Mouse (Mus musculus) limb, embryonic 13.5 days (tissue): ENCODE data around the gene Olfr520. TPM values are rescaled to one million over a fixed set of nuclear protein-coding genes. Genes with fewer than 3 reads are reported as not detected.
"Not testable (repeated sequence)": the region's sequence is repeated elsewhere in the genome, so short reads cannot be mapped to it uniquely, and the experiment has no call there.

ENCODE experiments used
- ATAC-seq: fragments of 200-750 bp; cut with Nextera tagmentation; 2 replicates; pipeline ENCODE4 v1.8.0; 2017; ENCODE audit warnings: low read depth, moderate number of reproducible peaks, moderate TSS enrichment; ENCODE audit not compliant: low FRiP score
- H3K27ac ChIP-seq: fragments of 300-500 bp; sonication (generic); 2 replicates; pipeline ENCODE4 v1.5.1; 2015; ENCODE audit warnings: inconsistent platforms, mild to moderate bottlenecking, moderate library complexity
- H3K27me3 ChIP-seq: fragments of 300-500 bp; sonication (generic); 2 replicates; pipeline ENCODE4 v1.6.1; 2015; ENCODE audit warnings: mild to moderate bottlenecking, inconsistent platforms
- H3K36me3 ChIP-seq: fragments of 300-500 bp; sonication (generic); 2 replicates; pipeline ENCODE4 v1.6.1; 2015; ENCODE audit warnings: inconsistent platforms, mild to moderate bottlenecking, moderate library complexity
- H3K4me1 ChIP-seq: fragments of 300-500 bp; sonication (generic); 2 replicates; pipeline ENCODE4 v1.6.1; 2015; ENCODE audit warnings: inconsistent platforms
- H3K4me2 ChIP-seq: fragments of 300-500 bp; sonication (generic); replicated peaks from 2 replicates; pipeline ENCODE4 v1.6.1; 2015; ENCODE audit warnings: inconsistent platforms, mild to moderate bottlenecking, moderate library complexity
- H3K4me3 ChIP-seq: fragments of 300-500 bp; sonication (generic); 2 replicates; pipeline ENCODE4 v1.5.1; 2015; ENCODE audit warnings: moderate library complexity, mild to moderate bottlenecking, inconsistent platforms
- H3K9ac ChIP-seq: fragments of 300-500 bp; sonication (generic); 2 replicates; pipeline ENCODE4 v1.6.1; 2015; ENCODE audit warnings: mild to moderate bottlenecking, inconsistent platforms
- H3K9me3 ChIP-seq: fragments of 300-500 bp; sonication (generic); 2 replicates; pipeline ENCODE4 v1.6.1; 2016; ENCODE audit warnings: inconsistent platforms
- WGBS: fragments of 180-500 bp; shearing (Covaris S2); methylation state at CpG from one replicate; pipeline ENCODE4 v1.1.7; 2015; 5-methylcytosine and 5-hydroxymethylcytosine counted together
- polyA plus RNA-seq: library from polyadenylated mRNA; unstranded; fragments of >200 nt; fragmentation: Nextera tagmentation; extraction: Ambion mirVana; gene quantifications from 2 replicates; pipeline ENCODE4 v1.2.1, GENCODE M21; 2015

Gene Olfr520
- polyA plus RNA-seq, 1 experiment from 2014 or later, result not detected

GRCm38 (mm10) chr7:99716536-99716935, 13.5 kb upstream of the Olfr520 start:
- no peak for ATAC-seq
- Histone ChIP-seq H3K4me3 (no peak overlapping the region), H3K9me3 (no peaks in the 10 kb centered on the region), H3K27ac (no peak overlapping the region), H3K9ac (no peak overlapping the region), H3K4me1 (no peaks in the 10 kb centered on the region), H3K36me3 (no peaks in the 10 kb centered on the region), H3K27me3 (peaks cover 4% of the 10 kb centered on the region; the same call in 1 of the 2 replicates), H3K4me2 (no peak overlapping the region)
- WGBS, result 73% methylated on average over 2 of the region's 2 CpGs

- WGBS, result 92% methylated on average over 2 of the region's 2 CpGs
- Histone ChIP-seq H3K4me2 (no peak overlapping the region), H3K27me3 (no peaks in the 10 kb centered on the region), H3K9me3 (no peaks in the 10 kb centered on the region), H3K27ac (no peak overlapping the region), H3K4me1 (no peaks in the 10 kb centered on the region), H3K36me3 (no peaks in the 10 kb centered on the region), H3K9ac (no peak overlapping the region), H3K4me3 (no peak overlapping the region)
- no peak for ATAC-seq
Measured at GRCm38 (mm10) chr7:99734612-99735011, 4.5 kb downstream of the Olfr520 start.

DNA sequence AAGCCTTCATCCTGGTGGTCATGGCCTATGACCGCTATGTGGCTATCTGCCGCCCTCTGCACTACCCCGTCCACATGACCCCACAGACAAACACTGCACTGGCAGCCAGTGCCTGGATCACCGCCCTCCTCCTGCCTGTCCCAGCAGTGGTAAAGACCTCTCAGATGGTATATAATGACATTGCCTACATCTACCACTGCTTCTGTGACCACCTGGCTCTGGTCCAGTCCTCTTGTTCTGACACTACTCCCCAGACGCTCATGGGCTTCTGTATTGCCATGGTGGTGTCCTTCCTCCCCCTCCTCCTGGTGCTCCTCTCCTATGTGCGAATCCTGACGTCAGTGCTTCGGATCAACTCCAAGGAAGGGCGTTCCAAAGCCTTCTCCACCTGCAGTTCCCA, 5.4 kb downstream of the Olfr520 start:
- H3K4me3 ChIP-seq, H3K27me3 ChIP-seq, H3K27ac ChIP-seq, H3K9ac ChIP-seq, H3K4me2 ChIP-seq, H3K4me1 ChIP-seq, H3K36me3 ChIP-seq, ATAC-seq, H3K9me3 ChIP-seq: not testable (repeated sequence)
- WGBS, result 93% methylated on average over 9 of the region's 9 CpGs

DNA sequence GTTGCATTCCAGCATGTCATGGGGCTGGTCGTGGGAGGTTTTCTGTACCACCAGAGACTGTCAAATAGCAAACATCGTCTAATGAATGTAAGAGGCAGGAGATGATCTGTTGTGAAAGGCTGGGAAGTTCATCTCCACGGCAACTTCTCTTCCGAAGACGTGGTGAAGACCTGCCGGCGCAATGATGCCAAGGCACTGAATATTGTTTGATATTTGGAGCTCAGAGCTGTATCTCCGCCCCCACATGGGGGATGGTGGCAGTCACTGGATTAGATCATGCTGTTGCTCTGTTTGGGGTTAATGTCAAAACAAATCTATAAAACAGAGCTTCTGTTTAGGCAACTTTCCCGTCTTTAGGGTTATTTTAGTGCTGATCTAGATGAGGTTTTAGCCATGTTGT, 9.2 kb downstream of the Olfr520 start:
- no peak overlapping the region for H3K4me3 ChIP-seq
- no peaks in the 10 kb centered on the region; the same call in 1 of the 2 replicates for H3K27me3 ChIP-seq
- no peak overlapping the region for H3K9ac ChIP-seq
- H3K4me1 ChIP-seq, result no peaks in the 10 kb centered on the region
- no peaks in the 10 kb centered on the region for H3K9me3 ChIP-seq
- no peaks in the 10 kb centered on the region for H3K36me3 ChIP-seq
- no peak for ATAC-seq
- H3K4me2 ChIP-seq, result no peak overlapping the region
- 69% methylated on average over 9 of the region's 9 CpGs for WGBS
- H3K27ac ChIP-seq, result no peak overlapping the region

- Histone ChIP-seq H3K9me3 (peaks cover 20% of the 10 kb centered on the region), H3K27me3 (no peaks in the 10 kb centered on the region), H3K27ac (no peak within 1 kb of the TSS), H3K4me2 (no peak within 1 kb of the TSS), H3K4me1 (no peaks in the 10 kb centered on the region), H3K9ac (no peak within 1 kb of the TSS), H3K36me3 (0 out of 2 replicates have a peak, but pooled peaks cover 4% of the 10 kb centered on the region), H3K4me3 (no peak within 1 kb of the TSS)
- no peak for ATAC-seq
- WGBS, result 95% methylated on average over 2 of the region's 2 CpGs
Measured at GRCm38 (mm10) chr7:99763207-99763606, 33.1 kb downstream of the Olfr520 start, which contains the start of gene Olfr521. Gene Olfr521, plus strand, starts transcription at chr7:99763507.

- Histone ChIP-seq H3K27me3 (no peaks in the 10 kb centered on the region), H3K4me2 (no peak overlapping the region), H3K4me1 (no peaks in the 10 kb centered on the region), H3K27ac (no peak overlapping the region), H3K9ac (no peak overlapping the region), H3K4me3 (no peak overlapping the region), H3K9me3 (no peaks in the 10 kb centered on the region), H3K36me3 (no peaks in the 10 kb centered on the region)
- no peak for ATAC-seq
- WGBS, result 79% methylated on average over 5 of the region's 5 CpGs
Measured at GRCm38 (mm10) chr7:99781385-99781784, 51.3 kb downstream of the Olfr520 start.

DNA sequence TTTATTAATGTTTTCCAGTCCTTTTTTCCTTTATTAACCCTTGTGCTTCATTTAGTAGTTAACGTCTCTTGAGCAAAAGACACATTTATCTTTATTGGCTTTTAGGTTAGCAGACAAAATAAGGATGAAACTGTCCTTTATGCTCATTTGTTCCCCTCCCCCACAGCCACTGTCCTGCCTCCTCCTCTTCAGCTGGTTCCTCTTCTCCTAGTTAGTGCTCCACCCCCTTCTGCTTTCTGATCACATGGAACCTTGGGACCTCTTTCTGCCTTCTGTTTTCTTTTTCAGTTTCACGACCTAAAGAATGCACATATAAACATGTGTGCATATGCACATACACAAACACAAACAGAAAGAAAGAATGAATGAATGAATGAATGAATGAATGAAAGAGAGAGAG, 51.8 kb downstream of the Olfr520 start:
- 67% methylated on average over 2 of the region's 2 CpGs for WGBS
- no peak overlapping the region for H3K9ac ChIP-seq
- no peaks in the 10 kb centered on the region for H3K36me3 ChIP-seq
- no peak overlapping the region for H3K4me2 ChIP-seq
- no peak for ATAC-seq
- H3K9me3 ChIP-seq, result no peaks in the 10 kb centered on the region
- H3K4me1 ChIP-seq, result no peaks in the 10 kb centered on the region
- no peak overlapping the region for H3K27ac ChIP-seq
- no peak overlapping the region for H3K4me3 ChIP-seq
- no peaks in the 10 kb centered on the region for H3K27me3 ChIP-seq

DNA sequence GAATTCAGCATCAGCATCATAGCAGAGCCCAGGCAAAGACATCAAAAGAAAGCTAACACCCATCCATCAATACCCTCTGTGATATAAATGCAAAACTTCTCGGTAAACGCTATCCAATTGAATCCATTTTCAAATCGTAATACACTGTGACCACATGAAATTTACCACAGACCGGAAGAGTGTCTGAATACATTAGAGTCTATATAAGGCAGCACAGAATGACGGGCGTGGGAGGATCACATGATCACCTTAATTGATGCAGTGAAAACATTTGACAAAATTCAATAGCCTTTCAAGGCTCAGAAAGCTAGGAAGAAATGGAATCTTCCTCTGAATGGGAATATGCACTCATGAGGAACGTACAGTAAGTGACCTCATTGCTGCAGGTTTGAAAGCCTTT, 53.3 kb downstream of the Olfr520 start:
- H3K4me3 ChIP-seq, result no peak overlapping the region
- peaks cover 8% of the 10 kb centered on the region for H3K4me1 ChIP-seq
- WGBS, result 88% methylated on average over 7 of the region's 7 CpGs
- H3K27me3 ChIP-seq, result no peaks in the 10 kb centered on the region
- no peaks in the 10 kb centered on the region for H3K9me3 ChIP-seq
- no peak overlapping the region for H3K4me2 ChIP-seq
- H3K36me3 ChIP-seq, result no peaks in the 10 kb centered on the region
- no peak for ATAC-seq
- H3K9ac ChIP-seq, result no peak overlapping the region
- H3K27ac ChIP-seq, result no peak overlapping the region

- Histone ChIP-seq H3K4me1 (peaks cover 15% of the 10 kb centered on the region), H3K27me3 (no peaks in the 10 kb centered on the region; the same call in 1 of the 2 replicates), H3K9me3 (no peaks in the 10 kb centered on the region), H3K36me3 (no peaks in the 10 kb centered on the region), H3K4me3 (no peak overlapping the region), H3K27ac (no peak overlapping the region), H3K9ac (no peak overlapping the region), H3K4me2 (no peak overlapping the region)
- ATAC-seq, result no peak
- 88% methylated on average over 3 of the region's 3 CpGs for WGBS
Measured at GRCm38 (mm10) chr7:99785553-99785952, 55.5 kb downstream of the Olfr520 start.

Other genes with a start within 250 kb of the Olfr520 start
- gene Rps3, start 246.5 kb upstream of the Olfr520 start, polyA plus RNA-seq, result 767 and 820 TPM in 2 replicates
- gene Arrb1, start 194.8 kb upstream of the Olfr520 start, polyA plus RNA-seq, result 6.1 and 6.8 TPM in 2 replicates
- gene Tpbgl, start 103.2 kb upstream of the Olfr520 start, polyA plus RNA-seq, result 0.23 and 0.24 TPM in 2 replicates
- gene Slco2b1, start 18.9 kb upstream of the Olfr520 start, polyA plus RNA-seq, result 2.0 and 2.6 TPM in 2 replicates
- not detected in 2 replicates for gene Olfr521, start 33.2 kb downstream of the Olfr520 start, polyA plus RNA-seq
- gene Neu3, start 98.1 kb downstream of the Olfr520 start, polyA plus RNA-seq, result 4.0 and 4.3 TPM in 2 replicates
- 0.15 and 0.27 TPM in 2 replicates for gene Xrra1, start 128.8 kb downstream of the Olfr520 start, polyA plus RNA-seq
- gene Spcs2, start 133.2 kb downstream of the Olfr520 start, polyA plus RNA-seq, result 380 and 391 TPM in 2 replicates